9 mouse cellular contexts compared by ENCODE assay signal in the genomic region with DNA sequence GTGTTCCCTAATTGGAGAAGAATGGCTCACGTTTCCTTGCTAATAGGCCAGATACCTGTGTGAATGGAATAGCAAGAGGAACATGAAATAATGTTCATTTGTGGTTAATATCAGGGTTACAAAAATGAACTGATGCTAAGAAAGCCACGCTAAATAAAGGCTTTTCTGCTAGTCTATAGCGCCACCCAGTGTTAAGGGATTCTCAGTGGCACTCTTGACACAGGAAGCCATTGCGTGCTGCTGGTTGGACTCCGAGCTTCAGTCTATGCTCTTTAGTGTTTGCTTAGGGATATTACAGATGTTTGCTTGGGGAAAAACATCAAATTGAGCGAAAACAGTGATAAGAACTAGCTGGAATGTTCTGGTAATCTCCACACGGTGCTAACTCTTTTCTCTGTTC.
DNase-seq lines count a peak whose midpoint lies in the region; ATAC-seq and TF ChIP-seq lines count a peak whose summit lies in the region.
"Had no signal": no experiment of that assay in that cellular context is flagged by ENCODE, and none has a peak within 500 bp of the region (broad histone marks: within the 10 kb centered on the region; RNA-seq: fewer than 3 reads in every experiment).

No protein-coding gene starts in this region.

- no peak overlapping the region for H3K4me3 ChIP-seq in heart, embryonic 15.5 days
- no peak overlapping the region for H3K4me3 ChIP-seq in lung, postnatal 0 days (ENCODE audit: low read depth, low read length)
- H3K4me3 ChIP-seq: embryonic facial prominence, embryonic 15.5 days had no signal

- peak overlapping the region; percentile 16; the same call in 1 of the 2 replicates for H3K4me2 ChIP-seq in heart, embryonic 15.5 days
- no peak overlapping the region for H3K4me2 ChIP-seq in lung, postnatal 0 days (replicated peaks; ENCODE audit: low read depth, low read length)
- H3K4me2 ChIP-seq: embryonic facial prominence, embryonic 15.5 days had no signal

- WGBS in heart, embryonic 15.5 days = 6% methylated on average over 7 of the region's 7 CpGs
- WGBS in lung, postnatal 0 days = 6% methylated on average over 7 of the region's 7 CpGs

- H3K36me3 ChIP-seq in heart, embryonic 15.5 days = no peaks in the 10 kb centered on the region
- H3K36me3 ChIP-seq in lung, postnatal 0 days (ENCODE audit: insufficient read depth, low read length) = no peaks in the 10 kb centered on the region
- H3K36me3 ChIP-seq: embryonic facial prominence, embryonic 15.5 days had no signal

- H3K9me3 ChIP-seq in heart, embryonic 15.5 days (replicated peaks) = no peaks in the 10 kb centered on the region
- H3K9me3 ChIP-seq in lung, postnatal 0 days (ENCODE audit: low read length) = no peaks in the 10 kb centered on the region
- H3K9me3 ChIP-seq: embryonic facial prominence, embryonic 15.5 days had no signal

- no peak overlapping the region for H3K9ac ChIP-seq in heart, embryonic 15.5 days
- no peak overlapping the region for H3K9ac ChIP-seq in lung, postnatal 0 days (replicated peaks; ENCODE audit: low read depth)
- H3K9ac ChIP-seq: embryonic facial prominence, embryonic 15.5 days had no signal

- 0 out of 2 replicates have a peak, but pooled peaks have one; percentile 39 for ATAC-seq in common myeloid progenitor, adult 5-6 weeks (replicated peaks; ENCODE audit: low read depth, poor library complexity, severe bottlenecking)
- ATAC-seq in heart, embryonic 15.5 days (replicated peaks; ENCODE audit: insufficient number of reproducible peaks, insufficient read depth, low FRiP score, low read depth) = no peak
- ATAC-seq in lung, postnatal 0 days = peak; percentile 28; the same call in 1 of the 2 replicates
- ATAC-seq in erythroblast, adult 5-6 weeks (replicated peaks; ENCODE audit: low FRiP score, poor library complexity, severe bottlenecking) = no peak

- no peak overlapping the region for H3K27ac ChIP-seq in heart, embryonic 15.5 days
- no peak overlapping the region for H3K27ac ChIP-seq in lung, postnatal 0 days (ENCODE audit: low read length)
- H3K27ac ChIP-seq: embryonic facial prominence, embryonic 15.5 days had no signal

- TF ChIP-seq EP300 in lung, postnatal 0 days (IDR thresholded peaks at IDR 0.05) = no peak

- TF ChIP-seq CTCF in lung, postnatal 0 days (IDR thresholded peaks at IDR 0.05) = peak; percentile 90

- H3K27me3 ChIP-seq in heart, embryonic 15.5 days = no peaks in the 10 kb centered on the region
- H3K27me3 ChIP-seq in lung, postnatal 0 days (replicated peaks; ENCODE audit: insufficient read depth, low read length) = no peaks in the 10 kb centered on the region
- H3K27me3 ChIP-seq: embryonic facial prominence, embryonic 15.5 days had no signal

- no peaks in the 10 kb centered on the region for H3K4me1 ChIP-seq in heart, embryonic 15.5 days (replicated peaks)
- no peaks in the 10 kb centered on the region for H3K4me1 ChIP-seq in lung, postnatal 0 days (ENCODE audit: insufficient read depth, low read depth, low read length)
- H3K4me1 ChIP-seq: embryonic facial prominence, embryonic 15.5 days had no signal

- DNase-seq in urinary bladder, postnatal 36 days (ENCODE audit: low spot score in 2 of 2) = peak; percentile 7 to 21
- no peak for DNase-seq in urinary bladder, postnatal 4 days (ENCODE audit: low spot score in 2 of 2)
- peak; percentile 29 to 61 for DNase-seq in kidney, postnatal 36 days
- peak; percentile 79 for DNase-seq in lung, postnatal 0 days (ENCODE audit: low spot score)
- peak; percentile 51 for DNase-seq in right cerebral cortex, postnatal 4 days

Comparison
In these comparisons a context has a peak if more than half of its experiments do, and no peak if none do; other contexts are left out.
1. DNase-seq: peak in urinary bladder, postnatal 36 days (2 of 2), kidney, postnatal 36 days (2 of 2), lung, postnatal 0 days (single experiment) and right cerebral cortex, postnatal 4 days (single experiment); none in urinary bladder, postnatal 4 days (0 of 2).
2. ATAC-seq: peak in common myeloid progenitor, adult 5-6 weeks (single experiment) and lung, postnatal 0 days (single experiment); none in heart, embryonic 15.5 days (single experiment) and erythroblast, adult 5-6 weeks (single experiment).